Mouse (Mus musculus): Measurements from ENCODE around the gene Slc35c1.
A peak's percentile ranks its signal among the peaks of the same experiment; 100 is the strongest.
"Not testable (repeated sequence)": the region's sequence is repeated elsewhere in the genome, so short reads cannot be mapped to it uniquely, and the experiment has no call there.

Slc35c1 gene

DNA sequence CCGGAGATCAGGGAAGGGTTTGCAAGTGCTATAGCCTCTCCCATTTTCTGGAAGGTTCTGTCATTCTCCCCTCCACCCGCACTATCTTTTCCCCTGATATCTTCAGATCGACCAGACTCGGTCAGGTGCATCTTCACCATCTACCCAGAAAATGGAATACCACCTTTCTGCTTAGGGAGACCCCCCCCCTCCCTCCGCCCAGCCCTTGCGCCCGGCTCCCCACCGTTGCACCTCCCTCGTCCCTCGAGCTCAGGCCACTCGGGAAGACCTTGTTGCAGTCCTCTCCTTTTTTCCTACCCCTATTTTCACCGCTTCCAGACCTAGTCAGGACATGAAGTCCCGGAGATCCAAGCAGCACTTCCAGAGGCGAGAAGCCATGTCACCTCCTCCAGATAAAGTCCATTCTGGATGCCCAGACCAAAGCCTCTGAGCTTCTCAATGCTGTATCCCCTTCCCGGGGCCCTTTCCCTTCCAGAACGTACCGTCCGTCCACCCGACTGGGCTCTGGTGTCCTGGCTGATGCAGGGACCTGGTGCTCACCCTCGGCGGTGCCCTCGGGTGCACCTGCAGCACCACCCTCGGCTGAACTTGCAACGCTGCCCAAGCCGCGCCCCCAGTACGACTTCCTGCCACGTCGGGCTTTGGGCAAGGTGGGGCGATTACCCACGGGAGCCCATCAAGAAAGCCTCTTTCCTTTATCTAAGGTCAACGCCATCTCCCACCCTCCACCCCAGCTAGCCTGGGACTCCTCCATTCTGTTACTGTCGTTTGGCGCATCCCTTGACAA lies at the start of gene Slc35c1:
Gene Slc35c1 (minus strand): TSS at position 618 of the 787 bp plus-strand sequence.
- DNase-seq (ENCODE audit: low spot score in 2 of 2): peak in 1 of 2 experiments; percentile 44

DNA sequence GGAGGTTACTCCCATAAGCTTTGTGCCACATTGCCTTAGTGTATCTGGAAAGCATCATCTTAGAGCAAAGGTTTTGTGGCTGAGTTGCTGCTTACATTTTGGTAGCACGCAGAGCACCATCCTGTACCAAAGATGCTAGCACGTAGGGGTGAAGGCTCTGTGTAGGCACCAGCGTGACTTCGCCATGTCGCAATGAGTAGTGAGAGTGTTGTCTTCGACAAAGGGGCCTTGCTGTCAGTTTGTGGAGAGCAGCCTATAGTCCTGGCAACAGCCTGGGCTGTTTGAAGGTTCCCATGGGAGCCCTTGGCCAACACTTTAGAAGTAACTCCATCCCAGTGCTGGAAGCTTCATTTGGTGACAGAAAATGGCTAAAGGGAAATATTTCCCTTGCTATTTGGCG lies 45.0 kb upstream of the Slc35c1 start:
- DNase-seq (ENCODE audit: low spot score in 2 of 2): no peak

DNA sequence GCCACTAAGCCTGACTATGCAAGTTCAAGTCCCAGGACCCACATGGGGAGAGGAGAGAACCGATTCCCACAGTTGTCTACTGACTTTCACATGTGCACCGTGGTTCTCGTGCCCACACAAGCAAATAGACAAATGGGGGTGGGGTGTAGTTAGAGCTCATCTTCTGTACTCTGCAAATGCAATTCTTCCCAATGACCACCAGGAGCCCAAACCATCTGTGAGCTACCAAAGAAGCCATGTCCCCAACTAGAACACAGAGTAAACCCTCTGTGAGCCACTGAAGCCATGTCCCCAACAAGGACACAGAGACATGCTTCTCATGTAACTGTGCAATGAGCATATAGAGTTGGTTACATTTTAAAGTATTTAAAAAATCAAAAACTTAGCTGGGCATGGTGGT lies 43.1 kb upstream of the Slc35c1 start:
- no peak for DNase-seq (ENCODE audit: low spot score in 2 of 2)

DNA sequence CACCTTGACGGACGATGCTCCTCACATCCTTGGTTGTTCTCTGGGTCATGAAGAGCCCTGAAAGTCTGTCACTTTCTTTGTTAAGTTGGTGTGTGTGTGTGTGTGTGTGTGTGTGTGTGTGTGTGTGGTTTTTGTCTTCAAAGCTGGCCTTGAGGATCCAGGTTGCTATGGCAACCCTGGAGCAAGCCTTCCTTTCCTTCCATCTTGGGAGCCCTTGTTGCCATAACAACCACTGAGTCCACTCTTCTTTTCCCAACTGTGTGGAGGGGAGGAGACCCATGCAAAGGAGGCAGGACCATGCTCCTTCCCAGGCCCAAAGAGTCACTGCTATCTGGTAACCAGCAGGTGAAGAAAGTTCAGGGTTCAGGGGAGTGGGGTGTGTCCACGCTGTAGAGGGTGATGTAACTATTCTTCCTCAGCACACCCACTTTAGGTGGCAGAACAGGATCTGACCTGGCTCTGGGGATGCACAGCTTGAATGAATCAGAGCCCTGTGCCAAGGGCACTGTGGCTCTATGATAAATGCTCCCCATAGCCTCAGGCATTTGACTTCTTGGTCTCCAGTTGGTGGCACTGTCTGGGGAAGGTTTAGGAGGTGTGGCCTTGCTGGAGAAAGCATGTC lies 39.5 kb upstream of the Slc35c1 start:
- peak; percentile 84 to 94 for DNase-seq (ENCODE audit: low spot score in 2 of 2)

DNA sequence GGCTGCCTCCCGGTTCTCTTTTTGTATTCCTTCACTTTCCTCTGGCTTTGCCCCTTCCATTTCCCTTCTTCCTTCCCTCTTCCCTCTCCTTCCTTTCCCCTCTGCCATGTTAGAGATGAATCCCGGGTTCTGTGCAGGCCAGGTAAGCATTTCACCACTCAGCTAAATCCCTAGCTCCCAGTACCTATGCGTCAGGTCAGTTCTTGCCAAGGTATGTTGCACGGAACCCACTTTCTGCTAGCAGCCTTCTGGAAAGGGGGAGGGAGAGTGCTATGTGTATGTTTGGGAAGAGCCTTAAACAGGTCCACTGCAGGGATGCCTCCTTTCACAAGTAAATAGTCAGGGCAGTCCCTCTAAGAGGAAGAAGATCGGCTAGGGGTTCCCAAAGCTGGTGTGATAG lies 36.8 kb upstream of the Slc35c1 start:
- DNase-seq (ENCODE audit: low spot score in 2 of 2): no peak

DNA sequence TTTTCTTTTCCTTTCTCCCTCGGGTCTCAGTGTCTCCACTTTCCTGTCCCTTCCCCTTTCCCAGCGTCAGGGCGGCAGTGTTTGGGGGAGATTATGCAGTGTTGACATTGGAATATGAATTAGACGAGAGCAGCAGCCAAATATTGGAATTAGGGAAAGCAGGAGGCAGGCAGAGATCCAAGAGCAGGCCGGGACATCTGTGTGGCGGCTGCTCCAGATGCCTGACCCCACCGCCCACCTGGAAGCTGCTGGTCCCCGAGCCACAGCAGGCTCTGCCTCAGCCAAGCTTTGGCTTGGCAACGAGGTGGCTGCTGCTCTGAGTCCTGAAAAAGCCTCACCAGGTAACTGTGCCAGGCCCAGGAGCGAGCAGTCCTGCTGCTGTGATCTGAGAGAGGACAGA lies 36.3 kb upstream of the Slc35c1 start:
- DNase-seq (ENCODE audit: low spot score in 2 of 2): no peak

DNA sequence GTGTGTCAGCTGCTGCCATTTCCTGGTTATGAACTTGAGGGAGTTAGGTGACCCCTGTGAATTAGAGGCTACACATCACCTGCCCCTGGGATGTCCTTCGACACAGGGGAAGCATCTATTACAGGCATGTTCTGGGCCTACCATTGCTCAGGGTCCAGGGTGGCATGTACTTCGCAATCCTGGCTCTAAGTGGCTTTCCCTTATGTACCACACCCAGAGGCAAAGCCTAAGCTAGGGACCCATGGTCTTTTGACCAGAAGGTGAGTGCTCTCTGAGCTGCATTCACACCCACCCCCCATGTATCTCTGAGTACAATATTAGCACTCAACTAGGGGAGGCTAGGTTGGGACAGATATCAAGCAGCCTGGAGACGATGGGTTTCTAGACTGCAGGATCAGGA lies 34.6 kb upstream of the Slc35c1 start:
- no peak for DNase-seq (ENCODE audit: low spot score in 2 of 2)

DNA sequence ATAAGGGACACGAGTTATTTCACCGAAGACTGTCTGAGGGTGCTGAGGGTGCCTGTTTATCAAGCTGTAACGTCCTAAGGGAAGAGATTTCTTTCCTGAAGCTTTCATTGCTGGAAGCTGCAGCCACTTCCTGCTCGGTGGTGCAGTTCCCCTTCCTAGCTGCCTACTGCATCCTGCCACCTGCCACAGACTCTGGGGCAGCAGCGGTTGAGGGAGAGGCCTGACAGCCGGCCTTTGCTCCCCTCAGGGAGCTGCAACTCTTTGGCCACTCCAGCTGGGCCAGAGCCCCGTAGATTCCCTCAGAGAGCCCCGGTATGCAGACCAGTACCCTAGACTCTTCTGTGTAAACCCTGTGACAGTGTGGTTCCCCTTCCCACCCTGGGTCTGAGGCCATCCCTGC lies 34.1 kb upstream of the Slc35c1 start:
- DNase-seq (ENCODE audit: low spot score in 2 of 2): no peak

DNA sequence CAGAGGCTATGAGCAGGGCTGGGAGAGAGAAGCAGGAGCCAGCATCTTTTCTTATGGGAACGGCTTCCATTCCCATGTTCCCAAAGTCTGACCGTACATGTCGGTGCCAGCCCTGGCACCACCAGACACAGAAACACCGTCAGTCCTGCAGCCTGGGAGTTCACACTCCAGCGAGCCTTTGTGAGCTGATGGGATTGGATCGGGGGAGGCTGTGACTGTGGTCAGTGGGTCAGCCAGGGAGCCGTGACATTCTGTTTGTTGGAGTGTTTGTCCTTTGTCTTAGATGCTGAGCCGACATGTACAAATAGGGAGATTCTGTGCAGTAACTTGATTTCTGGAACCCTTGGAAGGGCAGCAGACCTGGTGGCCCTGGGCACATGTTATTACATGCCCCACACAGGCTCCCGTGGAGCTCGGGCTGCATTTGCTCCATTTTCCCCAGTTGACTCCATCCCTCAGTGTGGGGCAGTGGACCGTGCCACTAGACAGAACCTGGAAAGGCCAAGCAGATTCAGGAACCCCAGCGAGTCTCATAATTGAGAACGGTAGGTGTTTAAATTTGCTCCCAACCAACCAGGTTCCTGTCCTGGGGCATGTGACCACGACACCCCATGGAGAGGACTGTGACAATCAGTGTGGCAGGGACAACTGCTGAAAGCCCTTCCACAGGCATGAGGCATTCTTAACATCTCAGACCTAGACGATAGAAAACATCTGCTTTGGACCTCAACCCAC lies 33.5 kb upstream of the Slc35c1 start:
- DNase-seq (ENCODE audit: low spot score in 2 of 2): no peak

DNA sequence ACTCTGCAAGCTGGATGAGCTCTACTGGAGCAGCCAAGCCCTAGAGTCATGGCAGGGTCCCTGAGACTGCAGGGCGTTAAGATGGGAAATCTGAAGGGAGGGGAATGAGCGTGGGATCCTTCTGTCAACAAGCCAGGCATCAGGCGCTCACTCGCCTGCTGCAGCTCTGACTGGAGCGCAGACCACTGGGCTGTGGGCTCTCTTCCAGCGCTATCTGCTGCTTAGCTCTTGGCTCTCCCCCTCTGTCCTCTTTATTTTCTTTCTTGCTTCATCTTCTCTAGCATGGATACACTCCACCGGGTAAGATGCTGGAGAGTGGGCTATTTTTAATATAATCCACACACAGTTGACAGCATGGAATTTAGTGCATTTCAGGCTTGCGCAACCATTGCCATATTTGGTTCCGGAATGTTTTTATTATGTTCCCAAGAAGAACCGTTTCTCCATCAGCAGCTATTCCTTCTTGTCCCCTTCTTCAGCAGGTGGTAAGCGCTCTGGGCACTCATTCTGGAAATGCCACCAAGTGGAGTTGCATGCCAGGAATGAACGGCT lies 31.7 kb upstream of the Slc35c1 start:
- peak; percentile 67 to 73 for DNase-seq (ENCODE audit: low spot score in 2 of 2)

DNA sequence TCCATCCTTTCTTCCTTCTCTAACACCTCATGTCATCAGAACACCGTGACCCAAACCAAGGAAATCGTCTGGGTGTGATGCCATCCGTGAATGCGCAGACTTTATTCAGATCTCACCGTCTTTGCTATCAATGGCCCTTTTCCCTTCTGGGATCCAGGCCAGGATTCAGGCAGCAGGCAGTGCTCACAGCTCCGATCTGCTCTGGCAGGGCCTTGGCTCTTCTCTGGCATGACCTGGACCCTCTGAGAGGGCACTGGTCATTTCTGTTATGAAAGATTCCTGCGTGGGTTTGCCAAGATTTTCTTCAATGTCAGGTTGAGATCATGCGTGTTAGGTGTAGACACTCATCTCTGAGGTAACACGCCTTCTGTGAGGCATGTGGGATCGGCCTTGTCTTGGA lies 30.2 kb upstream of the Slc35c1 start:
- peak in 1 of 2 experiments; percentile 51 for DNase-seq (ENCODE audit: low spot score in 2 of 2)

DNA sequence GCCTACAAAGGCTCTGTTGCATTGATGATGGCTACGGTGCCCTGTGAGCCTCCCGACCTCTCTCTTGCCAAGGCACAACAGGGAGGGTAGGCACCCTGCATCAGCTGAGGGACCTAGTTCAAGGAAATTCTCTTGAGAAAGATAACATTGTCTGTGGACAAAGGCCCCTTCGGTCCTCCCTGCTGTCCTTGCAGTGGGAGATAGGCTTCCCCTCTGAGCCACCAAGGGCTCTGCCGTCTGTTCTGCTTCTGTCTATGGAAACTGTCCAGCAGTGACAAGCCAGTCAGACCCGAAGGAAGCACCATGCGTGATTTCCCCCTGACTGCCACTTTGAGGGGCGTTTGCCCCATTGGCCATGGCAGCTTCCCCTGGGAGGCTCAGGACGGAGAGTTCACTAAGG lies 27.5 kb upstream of the Slc35c1 start:
- DNase-seq (ENCODE audit: low spot score in 2 of 2): no peak

DNA sequence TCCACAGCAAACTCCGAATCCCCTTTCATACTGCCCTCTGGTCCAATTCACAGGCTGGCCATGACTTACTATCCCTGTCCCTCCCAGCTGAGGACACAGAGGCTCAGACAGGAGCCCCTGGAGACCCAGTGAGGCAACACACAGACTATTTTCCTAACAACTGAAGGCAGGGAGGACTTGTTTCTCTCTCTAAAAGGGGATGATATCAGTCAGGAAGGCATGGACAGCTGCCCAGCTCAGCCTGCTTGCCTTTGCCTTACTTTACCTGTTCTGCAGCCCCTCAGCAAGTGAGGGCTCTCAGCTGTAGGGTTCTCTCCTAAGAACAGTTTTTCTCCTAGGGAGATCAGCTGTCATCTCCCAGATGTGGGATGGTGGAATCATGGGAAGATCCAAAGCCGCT lies 26.6 kb upstream of the Slc35c1 start:
- DNase-seq (ENCODE audit: low spot score in 2 of 2): no peak

DNA sequence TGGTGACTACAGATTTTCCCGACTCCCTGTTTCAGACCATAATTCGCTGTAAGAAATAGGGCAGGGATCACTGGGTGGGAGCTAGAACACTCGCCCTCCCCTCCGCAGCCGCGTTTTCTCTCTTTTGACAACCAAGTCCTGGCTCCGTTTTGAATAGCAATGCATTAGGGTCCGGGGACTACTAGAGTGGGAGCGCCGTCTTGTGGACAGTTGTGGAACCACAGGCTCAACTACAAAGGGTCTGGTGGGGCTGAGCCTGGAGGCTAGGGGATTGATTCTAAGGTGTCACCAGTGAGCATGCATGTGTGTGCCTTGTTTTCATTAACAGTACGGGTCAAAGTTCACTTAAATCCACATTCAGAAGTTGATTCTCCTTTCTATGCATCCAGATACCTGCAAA lies 26.1 kb upstream of the Slc35c1 start:
- DNase-seq (ENCODE audit: low spot score in 2 of 2): peak; percentile 84 to 88

DNA sequence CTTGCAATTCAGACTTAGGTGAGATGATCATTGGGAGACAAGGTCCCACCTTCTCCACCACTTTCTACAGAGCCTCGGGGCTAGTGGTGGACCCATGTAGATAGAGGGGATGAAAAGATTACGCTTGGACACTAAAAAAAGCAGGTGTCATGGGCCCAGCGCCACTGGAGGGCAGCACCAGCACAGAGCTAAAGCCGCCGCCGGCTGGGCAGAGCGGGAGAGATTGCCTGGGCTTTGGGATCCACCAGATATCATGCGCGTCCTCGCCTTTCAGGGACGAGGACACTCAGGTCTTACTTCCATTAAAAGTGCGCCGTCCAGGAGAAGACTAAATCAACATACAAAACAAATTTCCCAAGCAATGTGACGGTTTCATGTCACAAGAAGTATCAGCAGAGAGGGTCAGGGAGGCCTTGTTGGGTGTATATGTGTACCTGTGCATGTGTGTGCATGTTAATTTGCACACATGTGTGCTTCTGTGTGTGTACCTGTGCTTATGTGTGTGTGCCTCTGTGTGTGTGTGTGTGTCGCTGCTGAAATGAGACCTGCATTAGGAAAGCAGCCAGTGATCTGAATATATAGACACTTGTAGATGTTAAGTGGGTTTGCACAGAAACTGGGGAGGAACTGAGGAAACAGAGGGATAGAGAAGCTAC lies 25.4 kb upstream of the Slc35c1 start:
- peak; percentile 87 to 89 for DNase-seq (ENCODE audit: low spot score in 2 of 2)

DNA sequence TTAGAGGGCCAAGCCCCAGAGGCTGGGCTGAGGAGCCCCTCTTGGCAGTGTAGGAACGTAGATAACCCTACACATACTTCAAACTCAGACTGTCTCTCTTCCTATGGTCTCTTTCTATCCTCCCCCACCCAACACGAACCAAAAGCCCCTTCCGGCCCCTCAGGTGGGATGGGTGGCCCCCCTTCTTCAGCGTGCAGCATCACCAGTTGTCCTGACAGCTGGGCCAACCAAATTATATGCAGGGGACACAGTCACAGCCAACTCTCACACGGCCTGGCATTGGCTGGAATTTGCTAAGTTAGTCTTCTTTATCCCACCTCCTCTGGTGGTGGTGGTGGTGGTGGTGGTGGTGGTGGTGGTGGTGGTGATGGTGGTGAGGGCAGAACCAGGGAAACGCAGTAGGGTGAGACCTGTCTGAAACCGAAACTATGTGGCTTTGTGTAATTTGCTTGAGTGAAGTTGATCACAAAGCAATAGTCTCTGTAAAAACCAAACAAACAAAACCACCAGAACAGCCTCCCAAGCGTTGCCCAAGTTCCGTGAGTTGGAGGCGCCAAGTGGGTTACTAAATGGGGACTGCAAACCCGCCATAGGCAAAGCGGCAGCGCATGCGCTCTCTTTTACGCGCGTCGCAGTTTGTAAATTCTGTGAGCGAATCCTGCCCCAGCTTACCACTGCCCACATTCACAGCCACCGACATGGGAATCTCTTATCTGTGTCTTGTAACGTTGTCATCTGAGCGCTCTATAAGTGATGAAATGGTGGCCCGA lies 24.1 kb upstream of the Slc35c1 start:
- DNase-seq (ENCODE audit: low spot score in 2 of 2): peak in 1 of 2 experiments; percentile 33

DNA sequence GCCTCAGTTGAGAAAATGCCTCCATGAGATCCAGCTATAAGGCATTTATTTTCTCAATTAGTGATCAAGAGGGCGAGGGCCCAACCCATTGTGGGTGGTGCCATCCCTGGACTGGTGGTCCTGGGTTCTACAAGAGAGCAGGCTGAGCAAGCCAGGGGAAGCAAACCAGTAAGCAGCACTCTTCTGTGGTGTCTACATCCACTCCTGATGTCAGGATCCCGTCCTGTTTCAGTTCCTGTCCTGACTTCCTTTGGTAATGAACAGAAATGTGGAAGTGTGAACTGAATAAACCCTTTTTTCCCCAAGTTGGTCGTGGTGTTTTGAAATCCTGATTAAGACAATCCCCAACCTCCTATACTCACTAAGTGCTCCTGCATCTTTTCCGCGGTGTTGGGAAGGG lies 23.2 kb upstream of the Slc35c1 start:
- DNase-seq (ENCODE audit: low spot score in 2 of 2): no peak

DNA sequence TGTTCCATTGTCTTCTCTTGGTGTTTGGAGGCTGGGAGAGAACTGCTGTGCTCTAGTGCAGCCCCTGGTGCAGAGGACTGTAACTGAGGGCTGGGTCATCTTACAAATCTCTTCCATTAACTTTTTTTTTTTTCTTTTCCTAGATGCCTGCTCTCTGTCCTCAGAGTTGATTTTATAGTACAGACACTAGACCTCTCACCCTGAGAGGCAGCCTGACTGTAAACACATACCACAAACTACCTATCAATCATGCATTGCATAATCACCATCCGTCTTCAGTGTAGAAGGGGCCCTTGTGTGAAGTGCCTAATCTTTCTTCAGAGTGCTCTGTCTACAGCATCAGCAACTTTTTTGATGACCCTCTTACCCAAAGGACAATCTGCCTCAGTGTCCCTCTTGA lies 22.2 kb upstream of the Slc35c1 start:
- no peak for DNase-seq (ENCODE audit: low spot score in 2 of 2)

DNA sequence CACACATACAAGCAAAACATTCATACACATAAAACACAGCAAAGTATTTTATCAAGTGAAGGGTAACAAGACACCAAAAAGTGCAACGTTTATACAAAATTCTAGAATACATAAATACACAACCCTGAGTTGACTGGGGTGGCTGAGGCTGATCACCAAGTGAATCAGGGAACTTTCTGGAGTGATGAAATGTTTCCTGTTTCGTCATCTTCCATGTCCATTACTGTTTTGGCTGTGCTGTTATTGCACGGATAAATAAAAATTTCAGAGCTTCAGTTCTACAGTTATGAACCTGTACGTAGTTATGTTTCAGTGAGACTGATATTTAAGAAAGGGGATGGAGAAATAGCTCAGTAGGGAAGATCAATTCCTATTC lies 18.0 kb upstream of the Slc35c1 start:
- no peak for DNase-seq (ENCODE audit: low spot score in 2 of 2)

DNA sequence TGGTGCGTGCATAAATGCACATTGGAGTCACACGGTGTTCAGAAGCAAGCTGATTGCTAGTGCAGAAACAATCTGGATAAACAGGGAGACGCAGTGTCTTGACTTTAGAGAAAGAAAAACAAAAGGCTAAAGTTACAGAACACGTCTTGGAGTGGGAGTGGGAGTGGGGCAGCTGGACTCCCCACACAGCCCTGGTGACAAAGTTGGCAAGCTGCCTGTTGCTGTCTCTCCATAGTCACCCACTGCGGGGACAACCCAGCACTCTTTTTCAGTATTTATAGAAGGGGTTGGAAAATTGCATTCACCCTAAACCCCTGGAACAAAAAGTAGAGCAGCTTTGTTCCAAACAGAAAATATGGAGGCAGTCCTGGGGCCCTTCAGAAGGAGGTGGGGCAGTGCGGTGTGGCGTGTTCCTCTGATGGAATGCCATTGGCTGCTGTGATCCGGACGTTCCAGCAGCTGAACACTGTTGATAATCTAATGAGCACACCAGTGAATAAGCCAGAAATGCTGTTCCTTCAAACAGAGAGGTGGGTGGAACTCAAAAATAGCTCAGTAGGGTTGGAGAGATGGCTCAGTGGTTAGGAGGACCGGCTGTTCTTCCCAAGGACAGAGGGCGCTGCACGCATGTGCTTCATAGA lies 17.5 kb upstream of the Slc35c1 start:
- peak in 1 of 2 experiments; percentile 50 for DNase-seq (ENCODE audit: low spot score in 2 of 2)

DNA sequence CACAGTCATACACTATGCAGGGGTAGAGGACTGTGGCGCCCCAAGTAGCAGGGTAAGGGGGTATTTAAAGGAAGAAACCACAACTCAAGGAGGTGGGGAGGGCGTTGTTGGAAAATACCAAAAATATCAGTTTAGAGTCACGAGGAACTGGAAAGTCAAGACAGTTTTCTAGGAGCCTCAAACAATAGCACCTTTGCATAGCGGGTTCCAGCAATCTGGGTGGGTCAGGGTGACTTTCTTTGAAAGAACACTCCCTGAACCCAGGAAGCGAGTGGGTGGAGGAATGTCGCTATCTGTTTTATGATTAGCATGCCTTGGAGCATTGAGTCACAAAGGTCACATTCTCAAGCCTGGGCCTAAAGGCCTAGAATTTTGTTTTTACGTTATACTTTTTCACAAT lies 16.2 kb upstream of the Slc35c1 start:
- not testable (repeated sequence) for DNase-seq (ENCODE audit: low spot score in 2 of 2)
